Mouse (Mus musculus) kidney, adult 2 months (tissue): Measurements from ENCODE around the gene Nudcd2.

ENCODE experiments used
- CTCF ChIP-seq: fragments of 200-500 bp; conservative IDR thresholded peaks from 2 replicates; pipeline ENCODE4 v1.5.1; 2011; ENCODE audit warnings: low read depth, mild to moderate bottlenecking, control low read depth, low read length, moderate library complexity, mixed read lengths; ENCODE audit not compliant: insufficient read depth, insufficient read length
- POLR2A ChIP-seq: fragments of 200-500 bp; IDR thresholded peaks from one replicate; pipeline ENCODE4 v1.6.1; 2011; ENCODE audit warnings: low read depth, low read length, control low read depth

GRCm38 (mm10) chr11:40747716-40748115, 14.2 kb downstream of the Nudcd2 start:
- no peak for TF ChIP-seq CTCF
- TF ChIP-seq POLR2A: no peak
